Mouse (Mus musculus) hindbrain, embryonic 16.5 days (tissue): ENCODE data around the gene E2f3. TPM values are rescaled to one million over a fixed set of nuclear protein-coding genes. Genes with fewer than 3 reads are reported as not detected.

ENCODE experiments used
- ATAC-seq: fragments of 200-750 bp; cut with Nextera tagmentation; 2 replicates; pipeline ENCODE4 v1.8.0; 2017; ENCODE audit warnings: moderate TSS enrichment, moderate library complexity
- H3K27ac ChIP-seq: fragments of 300-500 bp; sonication (generic); 2 replicates; pipeline ENCODE4 v1.5.1; 2014; ENCODE audit warnings: low read depth, mild to moderate bottlenecking, control low read depth, low read length, moderate library complexity
- H3K27me3 ChIP-seq: fragments of 300-500 bp; sonication (generic); replicated peaks from 2 replicates; pipeline ENCODE4 v1.6.1; 2014; ENCODE audit warnings: low read length; ENCODE audit not compliant: control insufficient read depth, insufficient read depth
- H3K36me3 ChIP-seq: fragments of 300-500 bp; sonication (generic); 2 replicates; pipeline ENCODE4 v1.6.1; 2014; ENCODE audit warnings: mild to moderate bottlenecking, low read length, moderate library complexity, mixed read lengths; ENCODE audit not compliant: control insufficient read depth, insufficient read depth
- H3K4me1 ChIP-seq: fragments of 300-500 bp; sonication (generic); 2 replicates; pipeline ENCODE4 v1.6.1; 2014; ENCODE audit warnings: low read depth, low read length; ENCODE audit not compliant: control insufficient read depth, insufficient read depth
- H3K4me2 ChIP-seq: fragments of 300-500 bp; sonication (generic); 2 replicates; pipeline ENCODE4 v1.6.1; 2014; ENCODE audit warnings: mild to moderate bottlenecking, low read length, control low read depth, moderate library complexity
- H3K4me3 ChIP-seq: fragments of 300-500 bp; sonication (generic); 2 replicates; pipeline ENCODE4 v1.5.1; 2014; ENCODE audit warnings: mild to moderate bottlenecking, low read length, control low read depth, moderate library complexity
- H3K9ac ChIP-seq: fragments of 300-500 bp; sonication (generic); 2 replicates; pipeline ENCODE4 v1.6.1; 2014; ENCODE audit warnings: low read depth, mild to moderate bottlenecking, control low read depth, low read length, moderate library complexity
- H3K9me3 ChIP-seq: fragments of 300-500 bp; sonication (generic); 2 replicates; pipeline ENCODE4 v1.6.1; 2014; ENCODE audit warnings: mild to moderate bottlenecking, low read length, moderate library complexity; ENCODE audit not compliant: control insufficient read depth
- WGBS: fragments of 180-500 bp; shearing (Covaris S2); extraction: QIAGEN DNeasy Blood & Tissue Kit; methylation state at CpG from one replicate; pipeline ENCODE4 v1.1.7; 2014; 5-methylcytosine and 5-hydroxymethylcytosine counted together
- polyA plus RNA-seq: library from polyadenylated mRNA; unstranded; fragments of >200 nt; fragmentation: Nextera tagmentation; extraction: Ambion mirVana; gene quantifications from 2 replicates; pipeline ENCODE4 v1.2.1, GENCODE M21; 2015

The E2f3 gene
- polyA plus RNA-seq, 1 experiment from 2014 or later, result 4.2 TPM

- Histone ChIP-seq H3K4me1 (no peaks in the 10 kb centered on the region), H3K27ac (no peak overlapping the region), H3K4me3 (no peak overlapping the region), H3K27me3 (no peaks in the 10 kb centered on the region), H3K9me3 (no peaks in the 10 kb centered on the region), H3K36me3 (no peaks in the 10 kb centered on the region; the same call in 1 of the 2 replicates), H3K9ac (no peak overlapping the region), H3K4me2 (no peak overlapping the region)
- no peak for ATAC-seq
- WGBS, result 92% methylated on average over 5 of the region's 5 CpGs
These were observed 18.5 kb downstream of the E2f3 start for GRCm38 (mm10) chr13:29967367-29967766.

- Histone ChIP-seq H3K4me3 (no peak overlapping the region), H3K27me3 (no peaks in the 10 kb centered on the region), H3K36me3 (no peaks in the 10 kb centered on the region; the same call in 1 of the 2 replicates), H3K9me3 (no peaks in the 10 kb centered on the region), H3K4me1 (no peaks in the 10 kb centered on the region), H3K4me2 (no peak overlapping the region), H3K9ac (no peak overlapping the region), H3K27ac (no peak overlapping the region)
- ATAC-seq, result 0 out of 2 replicates have a peak, but pooled peaks have one; percentile 4
- 100% methylated on average over 8 of the region's 8 CpGs for WGBS
These were observed 18.9 kb downstream of the E2f3 start for GRCm38 (mm10) chr13:29966966-29967365.

DNA sequence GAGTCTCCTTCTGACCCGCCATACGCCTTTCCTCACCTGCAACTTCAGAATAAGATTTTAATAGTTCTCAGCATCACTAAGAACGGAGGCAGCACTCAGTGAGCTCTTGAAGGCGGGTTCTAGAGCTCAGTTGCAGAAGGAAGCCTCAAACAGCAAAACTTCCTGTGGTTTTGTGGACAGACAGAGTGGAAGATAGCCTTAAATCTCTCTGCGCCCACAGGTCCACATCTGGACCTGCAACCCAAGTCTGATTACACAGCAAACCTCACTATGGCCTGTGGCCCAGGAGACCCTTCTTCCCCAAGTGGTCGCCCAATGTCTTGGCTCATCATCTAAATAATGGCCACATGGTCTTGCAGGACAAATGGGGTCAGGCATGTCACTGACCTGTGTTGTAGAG, 21.8 kb downstream of the E2f3 start:
- no peak for ATAC-seq
- H3K4me1 ChIP-seq, result no peaks in the 10 kb centered on the region
- H3K27ac ChIP-seq, result no peak overlapping the region
- H3K27me3 ChIP-seq, result no peaks in the 10 kb centered on the region
- no peak overlapping the region for H3K9ac ChIP-seq
- 92% methylated on average over 6 of the region's 6 CpGs for WGBS
- H3K4me3 ChIP-seq, result no peak overlapping the region
- no peaks in the 10 kb centered on the region for H3K9me3 ChIP-seq
- no peaks in the 10 kb centered on the region; the same call in 1 of the 2 replicates for H3K36me3 ChIP-seq
- H3K4me2 ChIP-seq, result no peak overlapping the region

DNA sequence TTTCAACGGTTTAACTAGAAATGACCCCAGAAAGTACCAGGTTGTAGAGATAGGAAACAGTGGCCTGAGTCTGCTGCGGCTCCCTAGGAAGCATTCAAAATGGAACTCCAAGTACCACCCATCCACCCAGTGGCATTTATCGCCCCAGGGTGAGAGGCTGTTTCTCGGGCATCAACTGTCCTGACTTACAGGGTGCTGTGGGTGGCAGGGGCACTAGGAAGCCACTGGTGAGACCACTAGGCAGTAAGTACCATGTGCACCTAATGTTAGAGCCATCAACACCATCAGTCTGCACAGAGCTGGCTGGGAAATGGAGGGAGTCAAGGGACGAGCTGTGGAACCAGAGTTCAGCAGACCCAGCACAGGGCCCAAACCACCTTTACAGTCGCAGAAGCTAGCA, 25.4 kb downstream of the E2f3 start:
- Histone ChIP-seq H3K36me3 (no peaks in the 10 kb centered on the region; the same call in 1 of the 2 replicates), H3K9me3 (no peaks in the 10 kb centered on the region), H3K4me2 (no peak overlapping the region), H3K27me3 (no peaks in the 10 kb centered on the region), H3K9ac (no peak overlapping the region), H3K4me1 (no peaks in the 10 kb centered on the region), H3K27ac (no peak overlapping the region), H3K4me3 (no peak overlapping the region)
- ATAC-seq, result no peak
- WGBS, result 95% methylated on average over 6 of the region's 6 CpGs

DNA sequence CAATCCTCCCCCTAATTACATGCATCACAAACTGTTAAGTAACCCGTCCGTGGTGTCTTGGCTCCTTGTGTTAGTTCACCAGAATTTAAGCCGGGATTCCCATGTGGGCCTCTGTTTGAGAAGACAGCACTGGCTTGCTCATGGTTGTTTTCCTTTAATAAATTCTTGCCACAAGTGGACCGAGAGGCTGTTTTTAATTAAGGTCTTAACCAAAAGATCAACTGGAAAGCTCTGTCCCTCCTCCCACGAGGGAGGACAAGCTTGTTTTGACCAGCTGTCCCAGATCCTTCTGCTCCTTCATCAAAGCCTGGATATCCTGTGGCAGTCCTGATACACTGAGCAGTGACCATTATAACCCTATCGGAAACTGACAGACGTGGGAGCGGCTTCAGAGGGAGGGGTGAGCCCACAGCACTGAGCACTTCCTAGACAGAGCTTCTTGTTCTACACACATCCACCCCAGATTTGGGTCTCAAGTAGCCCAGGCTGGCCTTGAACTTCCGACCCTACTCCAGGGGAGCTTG, 28.1 kb downstream of the E2f3 start:
- Histone ChIP-seq H3K4me3 (no peak overlapping the region), H3K9me3 (no peaks in the 10 kb centered on the region), H3K36me3 (no peaks in the 10 kb centered on the region; the same call in 1 of the 2 replicates), H3K27ac (no peak overlapping the region), H3K4me2 (no peak overlapping the region), H3K9ac (no peak overlapping the region), H3K4me1 (no peaks in the 10 kb centered on the region), H3K27me3 (no peaks in the 10 kb centered on the region)
- 77% methylated on average over 9 of the region's 9 CpGs for WGBS
- no peak for ATAC-seq

- H3K27ac ChIP-seq, result no peak overlapping the region
- H3K36me3 ChIP-seq, result no peaks in the 10 kb centered on the region
- no peaks in the 10 kb centered on the region for H3K9me3 ChIP-seq
- H3K27me3 ChIP-seq, result no peaks in the 10 kb centered on the region
- no peak overlapping the region for H3K4me2 ChIP-seq
- no peaks in the 10 kb centered on the region for H3K4me1 ChIP-seq
- ATAC-seq, result no peak
- H3K9ac ChIP-seq, result no peak overlapping the region
- no peak overlapping the region for H3K4me3 ChIP-seq
- 94% methylated on average over 12 of the region's 12 CpGs for WGBS
These were observed 28.9 kb downstream of the E2f3 start for GRCm38 (mm10) chr13:29956821-29957421.

GRCm38 (mm10) chr13:29955296-29955695, 30.6 kb downstream of the E2f3 start:
- Histone ChIP-seq H3K9me3 (peaks cover 6% of the 10 kb centered on the region; the same call in 1 of the 2 replicates), H3K27me3 (no peaks in the 10 kb centered on the region), H3K4me2 (no peak overlapping the region), H3K27ac (no peak overlapping the region), H3K36me3 (no peaks in the 10 kb centered on the region; the same call in 1 of the 2 replicates), H3K9ac (no peak overlapping the region), H3K4me3 (no peak overlapping the region), H3K4me1 (no peaks in the 10 kb centered on the region)
- no peak for ATAC-seq
- 87% methylated on average over 9 of the region's 11 CpGs for WGBS

- Histone ChIP-seq H3K9me3 (peaks cover 6% of the 10 kb centered on the region; the same call in 1 of the 2 replicates), H3K27ac (no peak overlapping the region), H3K4me2 (no peak overlapping the region), H3K4me3 (no peak overlapping the region), H3K4me1 (no peaks in the 10 kb centered on the region), H3K9ac (no peak overlapping the region), H3K27me3 (no peaks in the 10 kb centered on the region), H3K36me3 (peaks cover 3% of the 10 kb centered on the region; the same call in 1 of the 2 replicates)
- WGBS, result 96% methylated on average over 10 of the region's 10 CpGs
- no peak for ATAC-seq
These were observed 31.1 kb downstream of the E2f3 start for GRCm38 (mm10) chr13:29954741-29955140.

GRCm38 (mm10) chr13:29953417-29954045, 32.3 kb downstream of the E2f3 start:
- peaks cover 6% of the 10 kb centered on the region; the same call in 1 of the 2 replicates for H3K9me3 ChIP-seq
- peaks cover 5% of the 10 kb centered on the region; the same call in 1 of the 2 replicates for H3K36me3 ChIP-seq
- 93% methylated on average over 4 of the region's 4 CpGs for WGBS
- no peak for ATAC-seq
- H3K27me3 ChIP-seq, result no peaks in the 10 kb centered on the region
- no peak overlapping the region for H3K9ac ChIP-seq
- H3K4me3 ChIP-seq, result no peak overlapping the region
- H3K4me2 ChIP-seq, result no peak overlapping the region
- no peak overlapping the region for H3K27ac ChIP-seq
- no peaks in the 10 kb centered on the region for H3K4me1 ChIP-seq
